Mouse (Mus musculus) CH12.LX (cell line): ENCODE data around the gene Ass1. TPM values are rescaled to one million over a fixed set of nuclear protein-coding genes. Genes with fewer than 3 reads are reported as not detected.

Experiments used
- DNase-seq: peaks from one replicate; pipeline ENCODE4 v3.0.0-alpha.2; 2013; ENCODE audit errors: extremely low read depth
- H3K27ac ChIP-seq: 2 replicates; pipeline ENCODE4 v1.5.1; 2012; ENCODE audit warnings: low read depth, mild to moderate bottlenecking, control low read depth, moderate library complexity; ENCODE audit not compliant: insufficient read depth
- H3K27me3 ChIP-seq: replicated peaks from 2 replicates; pipeline ENCODE3; 2012; ENCODE audit warnings: inconsistent platforms
- H3K36me3 ChIP-seq, 2 experiments: replicated peaks in 1 of 2; 2 replicates each; pipeline versions ENCODE3 to v1.6.1; 2012; ENCODE audit warnings: inconsistent platforms in 1 of 2, low read length in 1 of 2, mild to moderate bottlenecking in 1 of 2, mixed read lengths in 1 of 2, moderate library complexity in 1 of 2; ENCODE audit not compliant: control insufficient read depth in 1 of 2, insufficient read depth in 1 of 2
- H3K4me1 ChIP-seq, 2 experiments: 2 replicates each; pipeline ENCODE4 v1.6.1; 2012; ENCODE audit warnings: inconsistent platforms in 1 of 2, moderate library complexity in 1 of 2; ENCODE audit not compliant: insufficient read depth in 2 of 2, control insufficient read depth in 1 of 2
- H3K4me2 ChIP-seq: 2 replicates; pipeline ENCODE4 v1.6.1; 2012; ENCODE audit warnings: low read depth, mild to moderate bottlenecking, control low read depth; ENCODE audit not compliant: poor library complexity, insufficient read depth, severe bottlenecking
- H3K4me3 ChIP-seq, 3 experiments: fragments of 150-350 bp in 1 of 3; sonication (generic) in 1 of 3; replicated peaks in 1 of 3; 2 replicates each; pipeline versions ENCODE3 to v1.5.1; 2011 to 2012; ENCODE audit warnings: low read depth in 2 of 3, low read length in 2 of 3, mild to moderate bottlenecking in 2 of 3, moderate library complexity in 2 of 3, control low read depth in 1 of 3, improper control_type of control experiment in 1 of 3, inconsistent platforms in 1 of 3, mixed read lengths in 1 of 3; ENCODE audit not compliant: poor library complexity in 1 of 3
- H3K79me2 ChIP-seq: replicated peaks from 2 replicates; pipeline ENCODE4 v1.6.1; 2012; ENCODE audit warnings: mild to moderate bottlenecking, moderate library complexity; ENCODE audit not compliant: control insufficient read depth, poor library complexity, insufficient read depth, severe bottlenecking; ENCODE audit errors: extremely low read depth
- H3K9ac ChIP-seq: 2 replicates; pipeline ENCODE4 v1.6.1; 2012; ENCODE audit warnings: low read depth, mild to moderate bottlenecking, control low read depth, moderate library complexity; ENCODE audit not compliant: insufficient read depth
- H3K9me3 ChIP-seq: replicated peaks from 2 replicates; pipeline ENCODE3; 2012; ENCODE audit warnings: low read length, inconsistent platforms, mixed read lengths
- BHLHE40 ChIP-seq: IDR thresholded peaks from 2 replicates; pipeline ENCODE4 v1.6.1; 2011; ENCODE audit warnings: mild to moderate bottlenecking, low read depth, low read length, improper control_type of control experiment
- CHD1 ChIP-seq: IDR thresholded peaks from 2 replicates; pipeline ENCODE4 v1.6.1; 2012; ENCODE audit warnings: low read depth, low read length, improper control_type of control experiment, inconsistent platforms
- CHD2 ChIP-seq: IDR thresholded peaks from 2 replicates; pipeline ENCODE4 v1.6.1; 2011; ENCODE audit warnings: low read length, improper control_type of control experiment
- CTCF ChIP-seq, 2 experiments: IDR thresholded peaks in 1 of 2; conservative IDR thresholded peaks in 1 of 2; 2 replicates each; pipeline ENCODE4 v1.5.1; 2011 to 2012; ENCODE audit warnings: low read depth in 2 of 2, low read length in 2 of 2, improper control_type of control experiment in 1 of 2, inconsistent platforms in 1 of 2, mild to moderate bottlenecking in 1 of 2, moderate library complexity in 1 of 2
- ELF1 ChIP-seq: IDR thresholded peaks from 2 replicates; pipeline ENCODE4 v1.6.1; 2014; ENCODE audit warnings: low read depth, mild to moderate bottlenecking, inconsistent platforms, low read length, improper control_type of control experiment
- HCFC1 ChIP-seq: IDR thresholded peaks from 2 replicates; pipeline ENCODE4 v1.6.1; 2012; ENCODE audit warnings: low read depth, mild to moderate bottlenecking, inconsistent platforms, low read length, improper control_type of control experiment
- IRF4 ChIP-seq: IDR thresholded peaks from 2 replicates; pipeline ENCODE4 v1.6.1; 2014; ENCODE audit warnings: low read depth, mild to moderate bottlenecking, inconsistent platforms, low read length, improper control_type of control experiment
- JUN ChIP-seq: IDR thresholded peaks from 2 replicates; pipeline ENCODE4 v1.6.1; 2011; ENCODE audit warnings: low read depth, mild to moderate bottlenecking, low read length, improper control_type of control experiment, moderate library complexity; ENCODE audit not compliant: insufficient read depth
- JUND ChIP-seq: conservative IDR thresholded peaks from 2 replicates; pipeline ENCODE4 v1.6.1; 2011; ENCODE audit warnings: low read depth, low read length, improper control_type of control experiment
- KAT2A ChIP-seq: IDR thresholded peaks from 2 replicates; pipeline ENCODE4 v1.6.1; 2012; ENCODE audit warnings: low read length, improper control_type of control experiment, inconsistent platforms; ENCODE audit not compliant: insufficient replicate concordance
- MAX ChIP-seq: IDR thresholded peaks from 2 replicates; pipeline ENCODE4 v1.6.1; 2011; ENCODE audit warnings: low read length, improper control_type of control experiment
- MAZ ChIP-seq: IDR thresholded peaks from 2 replicates; pipeline ENCODE4 v1.6.1; 2012; ENCODE audit warnings: low read depth, mild to moderate bottlenecking, inconsistent platforms, low read length, improper control_type of control experiment, moderate library complexity
- MYC ChIP-seq: IDR thresholded peaks from 2 replicates; pipeline ENCODE4 v1.6.1; 2011; ENCODE audit warnings: low read depth, mild to moderate bottlenecking, improper control_type of control experiment, low read length
- NELFE ChIP-seq: IDR thresholded peaks from 2 replicates; pipeline ENCODE4 v1.6.1; 2011; ENCODE audit warnings: low read depth, low read length, improper control_type of control experiment
- NRF1 ChIP-seq: IDR thresholded peaks from 2 replicates; pipeline ENCODE4 v1.6.1; 2014; ENCODE audit warnings: low read depth, mild to moderate bottlenecking, inconsistent platforms, low read length, improper control_type of control experiment, moderate library complexity
- PAX5 ChIP-seq: IDR thresholded peaks from 2 replicates; pipeline ENCODE4 v1.6.1; 2012; ENCODE audit warnings: low read length, inconsistent platforms, mixed read lengths
- POLR2A ChIP-seq: IDR thresholded peaks from 2 replicates; pipeline ENCODE4 v1.6.1; 2011; ENCODE audit warnings: low read depth, mild to moderate bottlenecking, improper control_type of control experiment, low read length
- RAD21 ChIP-seq: IDR thresholded peaks from 2 replicates; pipeline ENCODE4 v1.6.1; 2011; ENCODE audit warnings: low read depth, mild to moderate bottlenecking, low read length, improper control_type of control experiment, moderate library complexity
- RCOR1 ChIP-seq: conservative IDR thresholded peaks from 2 replicates; pipeline ENCODE4 v1.6.1; 2012; ENCODE audit warnings: low read depth, mild to moderate bottlenecking, inconsistent platforms, low read length, improper control_type of control experiment
- SIN3A ChIP-seq: IDR thresholded peaks from 2 replicates; pipeline ENCODE4 v1.6.1; 2012; ENCODE audit warnings: low read length, improper control_type of control experiment, inconsistent platforms
- TBP ChIP-seq: conservative IDR thresholded peaks from 2 replicates; pipeline ENCODE4 v1.6.1; 2011; ENCODE audit warnings: low read depth, low read length, improper control_type of control experiment
- UBTF ChIP-seq: IDR thresholded peaks from 2 replicates; pipeline ENCODE4 v1.6.1; 2012; ENCODE audit warnings: low read depth, mild to moderate bottlenecking, inconsistent platforms, low read length, improper control_type of control experiment, moderate library complexity
- USF1 ChIP-seq: IDR thresholded peaks from 2 replicates; pipeline ENCODE4 v1.6.1; 2014; ENCODE audit warnings: low read depth, mild to moderate bottlenecking, inconsistent platforms, low read length, improper control_type of control experiment
- USF2 ChIP-seq: conservative IDR thresholded peaks from 2 replicates; pipeline ENCODE4 v1.6.1; 2011; ENCODE audit warnings: low read depth, low read length, improper control_type of control experiment
- ZKSCAN1 ChIP-seq: IDR thresholded peaks from 2 replicates; pipeline ENCODE4 v1.6.1; 2012; ENCODE audit warnings: low read depth, inconsistent platforms, low read length, improper control_type of control experiment, borderline replicate concordance
- ZMIZ1 ChIP-seq: IDR thresholded peaks from 2 replicates; pipeline ENCODE4 v1.6.1; 2012; ENCODE audit warnings: low read depth, mild to moderate bottlenecking, inconsistent platforms, low read length, improper control_type of control experiment
- ZNF384 ChIP-seq: IDR thresholded peaks from 2 replicates; pipeline ENCODE4 v1.6.1; 2012; ENCODE audit warnings: low read depth, low read length, improper control_type of control experiment, inconsistent platforms
- dilution Hi-C: fragments of 300-500 bp; cut with MboI; formaldehyde crosslinking; loops from 2 replicates; pipeline ENCODE4 v1.14.3; 2020; ENCODE audit warnings: low sequenced_read_pairs; ENCODE audit not compliant: extremely low pct_unique_long_range_greater_than_20kb, extremely low pct_ligation_motif_present
- in situ Hi-C: fragments of 300-500 bp; cut with MboI; formaldehyde crosslinking; loops from 3 replicates; pipeline ENCODE4 v1.14.3; 2019; ENCODE audit warnings: low sequenced_read_pairs, low pct_ligation_motif_present, low pct_unique_long_range_greater_than_20kb, mixed read lengths
- polyA plus RNA-seq: library from polyadenylated mRNA; unstranded; fragments of >175 nt; gene quantifications from 2 replicates; pipeline ENCODE4 v1.2.1, GENCODE M21; 2012; ENCODE audit warnings: low read depth; ENCODE audit not compliant: insufficient read length
- total RNA-seq, 2 experiments: library from RNA; depleted of rRNA; stranded (reverse); fragments of 300-350 nt in 1 of 2; fragments of >200 nt in 1 of 2; gene quantifications; 2 replicates each; pipeline ENCODE4 v1.2.3; 2012 to 2014

The Ass1 gene
- total and polyA plus RNA-seq, 3 experiments, result 45.1 to 211 (median 87.8) TPM

DNA sequence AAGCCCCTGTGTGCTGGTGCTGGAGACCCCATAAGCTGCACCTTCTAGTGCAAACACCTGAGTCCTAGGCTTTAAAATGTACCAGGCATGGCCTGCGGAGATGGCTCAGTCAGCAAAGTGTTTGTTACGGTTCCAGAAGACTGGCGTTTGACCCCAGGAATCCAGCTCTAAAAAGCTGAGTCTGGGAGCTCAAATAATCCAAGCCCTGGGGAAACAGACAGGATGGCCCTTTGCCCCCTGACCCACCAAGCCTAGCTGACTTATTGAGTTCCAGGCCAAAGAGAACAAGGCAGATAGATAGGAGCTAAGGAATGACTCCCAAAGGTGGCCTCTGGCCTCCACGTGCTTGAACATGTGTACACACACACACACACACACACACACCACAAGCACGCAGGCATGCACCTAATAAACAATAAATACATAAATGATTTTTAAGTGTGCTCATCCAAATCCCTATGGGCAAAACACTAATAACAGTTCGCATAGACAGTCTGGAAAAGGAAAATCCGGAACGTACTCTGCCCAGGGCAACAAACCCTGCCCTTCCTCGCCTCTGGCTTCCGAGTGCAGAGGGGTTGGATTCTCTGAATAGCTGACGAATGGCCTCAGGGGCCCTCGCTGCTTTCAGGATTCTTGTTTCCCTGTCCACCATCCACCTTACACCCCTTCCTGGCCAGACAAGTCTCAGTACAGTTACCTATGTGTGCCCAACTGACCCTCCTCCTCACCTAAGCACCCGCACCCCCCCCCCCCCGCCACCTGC is 32.3 kb upstream of the Ass1 start:
- no peak for DNase-seq
- Histone ChIP-seq H3K36me3 (no peaks in the 10 kb centered on the region), H3K27me3 (peaks cover 3% of the 10 kb centered on the region), H3K4me1 (peaks cover 5 to 35% of the 10 kb centered on the region in 2 experiments; a peak in 3 of 4 replicates), H3K9ac (no peak overlapping the region), H3K27ac (no peak overlapping the region), H3K4me2 (no peak overlapping the region), H3K4me3 (no peak overlapping the region), H3K79me2 (no peaks in the 10 kb centered on the region), H3K9me3 (no peaks in the 10 kb centered on the region)
- TF ChIP-seq MYC (no peak), CHD2 (no peak), UBTF (no peak), MAZ (no peak), ZMIZ1 (no peak), USF1 (no peak), RCOR1 (no peak), JUND (no peak), NELFE (no peak), MAX (no peak), CHD1 (no peak), JUN (no peak), IRF4 (no peak), BHLHE40 (no peak), POLR2A (no peak), USF2 (no peak)
- in situ Hi-C loops, result no loop called here
- dilution Hi-C loops, result no loop called here

DNA sequence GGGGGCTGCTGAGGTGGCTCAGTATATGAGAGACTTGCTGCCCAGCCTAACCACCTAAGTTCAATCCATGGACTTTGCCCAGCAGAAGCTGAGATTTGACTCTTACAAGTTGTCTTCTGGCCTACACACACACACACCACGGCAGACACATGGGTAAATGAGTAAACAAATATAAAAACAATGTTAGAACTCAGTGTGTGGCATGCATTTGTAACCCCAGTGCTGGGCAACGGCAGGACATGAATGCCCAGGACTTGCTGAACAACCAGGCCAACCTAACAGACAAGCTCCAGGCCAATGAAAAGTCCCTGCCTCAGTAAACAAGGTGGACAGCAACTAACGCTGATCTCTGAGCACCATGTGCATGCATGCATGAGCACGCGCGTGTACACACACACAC is 30.4 kb upstream of the Ass1 start:
- Histone ChIP-seq H3K79me2 (no peaks in the 10 kb centered on the region), H3K4me3 (no peak overlapping the region), H3K9me3 (no peaks in the 10 kb centered on the region), H3K27ac (no peak overlapping the region), H3K36me3 (no peaks in the 10 kb centered on the region), H3K4me2 (no peak overlapping the region), H3K27me3 (no peaks in the 10 kb centered on the region), H3K9ac (no peak overlapping the region), H3K4me1 (peaks cover 5 to 47% of the 10 kb centered on the region in 2 experiments; a peak in 3 of 4 replicates)
- no peak for TF ChIP-seq MAZ
- TF ChIP-seq NRF1, result no peak
- no peak for TF ChIP-seq JUN
- no peak for TF ChIP-seq PAX5
- TF ChIP-seq KAT2A, result no peak
- no peak for TF ChIP-seq ELF1
- no peak for TF ChIP-seq RAD21
- TF ChIP-seq BHLHE40, result no peak
- TF ChIP-seq HCFC1, result no peak
- TF ChIP-seq CTCF (conservative IDR thresholded peaks at IDR 0.05 in 1 of 2, IDR thresholded peaks at IDR 0.05 in 1 of 2; ENCODE audit: low read depth in 2 of 2, low read length in 2 of 2), result no peak
- no peak for TF ChIP-seq SIN3A
- no peak for TF ChIP-seq ZNF384
- TF ChIP-seq TBP, result no peak
- no peak for TF ChIP-seq CHD1
- no peak for TF ChIP-seq USF2
- TF ChIP-seq MYC, result no peak
- TF ChIP-seq ZKSCAN1, result no peak
- DNase-seq, result no peak
- dilution Hi-C loops, result no loop called here
- in situ Hi-C loops, result no loop called here
